Mouse (Mus musculus) CH12.LX (cell line): ENCODE measurements at regions not wholly inside any gene's neighbourhood (a gene's known extent, or its start where the extent isn't known, plus 50 kb on each side); places are given as distances from the start of the nearest gene placed in this dataset.

Experiments used
- DNase-seq: peaks from one replicate; pipeline ENCODE4 v3.0.0-alpha.2; 2013; ENCODE audit errors: extremely low read depth
- H3K27ac ChIP-seq: 2 replicates; pipeline ENCODE4 v1.5.1; 2012; ENCODE audit warnings: low read depth, mild to moderate bottlenecking, control low read depth, moderate library complexity; ENCODE audit not compliant: insufficient read depth
- H3K27me3 ChIP-seq: replicated peaks from 2 replicates; pipeline ENCODE3; 2012; ENCODE audit warnings: inconsistent platforms
- H3K36me3 ChIP-seq, 2 experiments: replicated peaks in 1 of 2; 2 replicates each; pipeline versions ENCODE3 to v1.6.1; 2012; ENCODE audit warnings: inconsistent platforms in 1 of 2, low read length in 1 of 2, mild to moderate bottlenecking in 1 of 2, mixed read lengths in 1 of 2, moderate library complexity in 1 of 2; ENCODE audit not compliant: control insufficient read depth in 1 of 2, insufficient read depth in 1 of 2
- H3K4me1 ChIP-seq, 2 experiments: 2 replicates each; pipeline ENCODE4 v1.6.1; 2012; ENCODE audit warnings: inconsistent platforms in 1 of 2, moderate library complexity in 1 of 2; ENCODE audit not compliant: insufficient read depth in 2 of 2, control insufficient read depth in 1 of 2
- H3K4me2 ChIP-seq: 2 replicates; pipeline ENCODE4 v1.6.1; 2012; ENCODE audit warnings: low read depth, mild to moderate bottlenecking, control low read depth; ENCODE audit not compliant: poor library complexity, insufficient read depth, severe bottlenecking
- H3K4me3 ChIP-seq, 3 experiments: fragments of 150-350 bp in 1 of 3; sonication (generic) in 1 of 3; replicated peaks in 1 of 3; 2 replicates each; pipeline versions ENCODE3 to v1.5.1; 2011 to 2012; ENCODE audit warnings: low read depth in 2 of 3, low read length in 2 of 3, mild to moderate bottlenecking in 2 of 3, moderate library complexity in 2 of 3, control low read depth in 1 of 3, improper control_type of control experiment in 1 of 3, inconsistent platforms in 1 of 3, mixed read lengths in 1 of 3; ENCODE audit not compliant: poor library complexity in 1 of 3
- H3K79me2 ChIP-seq: replicated peaks from 2 replicates; pipeline ENCODE4 v1.6.1; 2012; ENCODE audit warnings: mild to moderate bottlenecking, moderate library complexity; ENCODE audit not compliant: control insufficient read depth, poor library complexity, insufficient read depth, severe bottlenecking; ENCODE audit errors: extremely low read depth
- H3K9ac ChIP-seq: 2 replicates; pipeline ENCODE4 v1.6.1; 2012; ENCODE audit warnings: low read depth, mild to moderate bottlenecking, control low read depth, moderate library complexity; ENCODE audit not compliant: insufficient read depth
- H3K9me3 ChIP-seq: replicated peaks from 2 replicates; pipeline ENCODE3; 2012; ENCODE audit warnings: low read length, inconsistent platforms, mixed read lengths
- BHLHE40 ChIP-seq: IDR thresholded peaks from 2 replicates; pipeline ENCODE4 v1.6.1; 2011; ENCODE audit warnings: mild to moderate bottlenecking, low read depth, low read length, improper control_type of control experiment
- ELF1 ChIP-seq: IDR thresholded peaks from 2 replicates; pipeline ENCODE4 v1.6.1; 2014; ENCODE audit warnings: low read depth, mild to moderate bottlenecking, inconsistent platforms, low read length, improper control_type of control experiment
- EP300 ChIP-seq: IDR thresholded peaks from 2 replicates; pipeline ENCODE4 v1.6.1; 2011; ENCODE audit warnings: low read length, improper control_type of control experiment
- ETS1 ChIP-seq: conservative IDR thresholded peaks from 2 replicates; pipeline ENCODE4 v1.6.1; 2012; ENCODE audit warnings: low read depth, mild to moderate bottlenecking, inconsistent platforms, low read length, improper control_type of control experiment, moderate library complexity
- JUN ChIP-seq: IDR thresholded peaks from 2 replicates; pipeline ENCODE4 v1.6.1; 2011; ENCODE audit warnings: low read depth, mild to moderate bottlenecking, low read length, improper control_type of control experiment, moderate library complexity; ENCODE audit not compliant: insufficient read depth
- MAFK ChIP-seq: IDR thresholded peaks from 2 replicates; pipeline ENCODE4 v1.6.1; 2011; ENCODE audit warnings: low read length, improper control_type of control experiment; ENCODE audit not compliant: insufficient replicate concordance
- MAX ChIP-seq: IDR thresholded peaks from 2 replicates; pipeline ENCODE4 v1.6.1; 2011; ENCODE audit warnings: low read length, improper control_type of control experiment
- MEF2A ChIP-seq: IDR thresholded peaks from 2 replicates; pipeline ENCODE4 v1.6.1; 2014; ENCODE audit warnings: low read depth, mild to moderate bottlenecking, inconsistent platforms, low read length, improper control_type of control experiment, borderline replicate concordance
- MXI1 ChIP-seq: IDR thresholded peaks from 2 replicates; pipeline ENCODE4 v1.6.1; 2011; ENCODE audit warnings: mild to moderate bottlenecking, low read depth, low read length, improper control_type of control experiment
- NRF1 ChIP-seq: IDR thresholded peaks from 2 replicates; pipeline ENCODE4 v1.6.1; 2014; ENCODE audit warnings: low read depth, mild to moderate bottlenecking, inconsistent platforms, low read length, improper control_type of control experiment, moderate library complexity
- POLR2A ChIP-seq: IDR thresholded peaks from 2 replicates; pipeline ENCODE4 v1.6.1; 2011; ENCODE audit warnings: low read depth, mild to moderate bottlenecking, improper control_type of control experiment, low read length
- SIN3A ChIP-seq: IDR thresholded peaks from 2 replicates; pipeline ENCODE4 v1.6.1; 2012; ENCODE audit warnings: low read length, improper control_type of control experiment, inconsistent platforms
- TBP ChIP-seq: conservative IDR thresholded peaks from 2 replicates; pipeline ENCODE4 v1.6.1; 2011; ENCODE audit warnings: low read depth, low read length, improper control_type of control experiment
- TCF12 ChIP-seq: IDR thresholded peaks from 2 replicates; pipeline ENCODE4 v1.6.1; 2014; ENCODE audit warnings: low read depth, mild to moderate bottlenecking, inconsistent platforms, low read length, improper control_type of control experiment
- USF1 ChIP-seq: IDR thresholded peaks from 2 replicates; pipeline ENCODE4 v1.6.1; 2014; ENCODE audit warnings: low read depth, mild to moderate bottlenecking, inconsistent platforms, low read length, improper control_type of control experiment
- dilution Hi-C: fragments of 300-500 bp; cut with MboI; formaldehyde crosslinking; loops from 2 replicates; pipeline ENCODE4 v1.14.3; 2020; ENCODE audit warnings: low sequenced_read_pairs; ENCODE audit not compliant: extremely low pct_unique_long_range_greater_than_20kb, extremely low pct_ligation_motif_present
- in situ Hi-C: fragments of 300-500 bp; cut with MboI; formaldehyde crosslinking; loops from 3 replicates; pipeline ENCODE4 v1.14.3; 2019; ENCODE audit warnings: low sequenced_read_pairs, low pct_ligation_motif_present, low pct_unique_long_range_greater_than_20kb, mixed read lengths

DNA sequence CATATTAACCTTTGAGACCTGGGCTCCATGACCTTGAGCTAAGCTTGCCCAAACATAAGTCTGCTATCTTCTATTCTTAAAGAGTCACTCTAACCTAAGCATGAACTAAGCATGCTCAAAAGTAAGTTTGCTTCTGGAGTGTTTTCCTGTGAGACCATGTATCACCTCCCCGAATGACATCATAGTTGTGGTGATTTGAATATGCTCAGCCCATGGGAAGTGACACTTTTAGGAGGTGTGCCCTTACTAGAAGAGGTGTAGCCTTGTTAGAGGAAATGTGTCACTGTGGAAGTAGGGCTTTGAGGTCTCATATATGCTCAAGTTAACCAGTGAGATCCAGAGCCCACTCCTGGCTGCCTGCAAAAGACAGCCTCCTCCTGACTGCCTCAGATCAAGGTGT, 114.7 kb upstream of the Sesn3 start:
- dilution Hi-C loops (no loop called here), in situ Hi-C loops (loop anchor here (25.0 kb wide), 1 partner anchor 273 kb away; no protein-coding TSS in a partner anchor)
- Histone ChIP-seq H3K4me2 (no peak overlapping the region), H3K9me3 (no peaks in the 10 kb centered on the region), H3K79me2 (no peaks in the 10 kb centered on the region), H3K4me1 (peaks cover 15 to 27% of the 10 kb centered on the region in 2 experiments), H3K36me3 (no peaks in the 10 kb centered on the region), H3K27me3 (no peaks in the 10 kb centered on the region), H3K27ac (no peak overlapping the region), H3K9ac (no peak overlapping the region), H3K4me3 (no peak overlapping the region)
- TF ChIP-seq MXI1 = 0 out of 2 replicates have a peak, but pooled peaks have one; percentile 25
- peak; percentile 45; the same call in 1 of the 2 replicates for TF ChIP-seq JUN
- TF ChIP-seq NRF1 = no peak
- DNase-seq = peak; percentile 62

DNA sequence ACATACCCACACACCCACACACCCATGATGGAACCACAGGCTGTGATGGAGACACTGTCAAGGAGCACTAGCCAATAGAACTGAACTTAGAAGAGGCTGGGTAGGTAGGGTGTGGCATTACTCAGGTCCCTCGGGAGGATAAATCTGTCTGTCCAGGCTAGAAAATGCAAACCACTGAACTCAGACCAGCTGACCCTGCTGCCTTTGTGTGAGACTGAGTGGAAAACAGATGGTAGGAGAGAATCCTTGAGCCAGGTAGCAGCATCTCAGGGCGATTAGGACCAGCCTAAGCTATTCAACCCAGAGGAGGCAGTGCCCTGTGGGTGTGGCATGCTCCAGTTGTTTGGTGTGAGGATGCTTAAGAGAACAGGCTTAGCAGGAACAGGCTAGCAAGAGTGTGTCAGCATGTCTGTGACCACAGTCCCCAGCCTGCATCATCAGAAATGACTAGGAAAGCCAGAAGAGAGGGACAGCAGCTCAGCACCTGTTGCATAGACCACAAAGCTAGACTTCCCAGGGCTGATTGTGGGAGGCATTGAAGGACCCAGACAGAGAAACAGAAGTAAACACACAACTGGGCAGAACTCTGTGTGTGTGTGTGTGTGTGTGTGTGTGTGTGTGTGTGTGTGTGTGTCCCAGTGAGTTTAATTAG, 103.2 kb upstream of the Sesn3 start:
- peaks cover 26 to 44% of the 10 kb centered on the region in 2 experiments for H3K4me1 ChIP-seq
- H3K79me2 ChIP-seq = no peaks in the 10 kb centered on the region
- H3K4me2 ChIP-seq = peak overlapping the region; percentile 40; the same call in 1 of the 2 replicates
- no peaks in the 10 kb centered on the region for H3K36me3 ChIP-seq
- H3K9ac ChIP-seq = no peak overlapping the region
- no peaks in the 10 kb centered on the region for H3K27me3 ChIP-seq
- dilution Hi-C loops (no loop called here), in situ Hi-C loops (loop anchor here (25.0 kb wide), 1 partner anchor 284 kb away; no protein-coding TSS in a partner anchor)
- DNase-seq = peak; percentile 74
- peak overlapping the region; percentile 31 for H3K27ac ChIP-seq
- H3K4me3 ChIP-seq = no peak overlapping the region
- no peaks in the 10 kb centered on the region for H3K9me3 ChIP-seq
- TF ChIP-seq TBP (no peak), SIN3A (peak; percentile 28; the same call in 1 of the 2 replicates), ELF1 (no peak), MEF2A (peak; percentile 61), USF1 (no peak), EP300 (peak; percentile 64), BHLHE40 (0 out of 2 replicates have a peak, but pooled peaks have one; percentile 21), ETS1 (peak; percentile 74), POLR2A (no peak), MAFK (peak; percentile 34; the same call in 1 of the 2 replicates), TCF12 (peak; percentile 62), MAX (no peak; the same call in 1 of the 2 replicates)
- TF ChIP-seq, all 38 proteins: peak for 7
